Mouse (Mus musculus): ENCODE data around the gene Dcaf1. TPM values are rescaled to one million over a fixed set of nuclear protein-coding genes. Genes with fewer than 3 reads are reported as not detected.

Gene Dcaf1
- polyA plus RNA-seq, 1 experiment, result 28.9 TPM

- Histone ChIP-seq H3K4me1 (ENCODE audit: control insufficient read depth, insufficient read depth, low read length) (peaks cover 11% of the 10 kb centered on the region), H3K27ac (ENCODE audit: insufficient read depth, low read length) (0 out of 2 replicates have a peak overlapping the region, but pooled peaks have one; percentile 54), H3K4me3 (ENCODE audit: insufficient read depth, low read length) (peak overlapping the region; percentile 50)
- TF ChIP-seq CTCF (IDR thresholded peaks at IDR 0.05; ENCODE audit: borderline replicate concordance, insufficient read depth, low read length), result no peak
- peak; percentile 33; the same call in 1 of the 2 replicates for TF ChIP-seq POLR2A (IDR thresholded peaks at IDR 0.05; ENCODE audit: low read depth, low read length)
Observed at GRCm38 (mm10) chr9:106885901-106886731, 64.4 kb downstream of the Dcaf1 start.

- Histone ChIP-seq H3K4me3 (ENCODE audit: insufficient read depth, low read length) (peak within 1 kb of the TSS; percentile 50), H3K27ac (ENCODE audit: insufficient read depth, low read length) (peak within 1 kb of the TSS; percentile 54; the same call in 1 of the 2 replicates), H3K4me1 (ENCODE audit: control insufficient read depth, insufficient read depth, low read length) (peaks cover 11% of the 10 kb centered on the region)
- TF ChIP-seq CTCF (IDR thresholded peaks at IDR 0.05; ENCODE audit: borderline replicate concordance, insufficient read depth, low read length) (peak; percentile 53; the same call in 1 of the 2 replicates), POLR2A (IDR thresholded peaks at IDR 0.05; ENCODE audit: low read depth, low read length) (peak; percentile 53)
Observed at GRCm38 (mm10) chr9:106886828-106887702, 65.4 kb downstream of the Dcaf1 start, which contains the start of gene Rbm15b. Gene Rbm15b (minus strand): TSS chr9:106887428.

- no peak for TF ChIP-seq CTCF (IDR thresholded peaks at IDR 0.05; ENCODE audit: borderline replicate concordance, insufficient read depth, low read length)
- TF ChIP-seq POLR2A (IDR thresholded peaks at IDR 0.05; ENCODE audit: low read depth, low read length), result no peak
- no peak overlapping the region for H3K4me3 ChIP-seq (ENCODE audit: insufficient read depth, low read length)
- no peak overlapping the region for H3K27ac ChIP-seq (ENCODE audit: insufficient read depth, low read length)
- peaks cover 9% of the 10 kb centered on the region for H3K4me1 ChIP-seq (ENCODE audit: control insufficient read depth, insufficient read depth, low read length)
Observed at GRCm38 (mm10) chr9:106888346-106888745, 66.7 kb downstream of the Dcaf1 start.

- no peak overlapping the region for H3K27ac ChIP-seq (ENCODE audit: insufficient read depth, low read length)
- TF ChIP-seq POLR2A (IDR thresholded peaks at IDR 0.05; ENCODE audit: low read depth, low read length) (no peak), CTCF (IDR thresholded peaks at IDR 0.05; ENCODE audit: borderline replicate concordance, insufficient read depth, low read length) (no peak)
- H3K4me3 ChIP-seq (ENCODE audit: insufficient read depth, low read length), result peak overlapping the region; percentile 93; the same call in 1 of the 2 replicates
- peaks cover 9% of the 10 kb centered on the region for H3K4me1 ChIP-seq (ENCODE audit: control insufficient read depth, insufficient read depth, low read length)
Observed at GRCm38 (mm10) chr9:106889321-106889720, 67.6 kb downstream of the Dcaf1 start.

- Histone ChIP-seq H3K4me3 (ENCODE audit: insufficient read depth, low read length) (peak overlapping the region; percentile 93), H3K27ac (ENCODE audit: insufficient read depth, low read length) (no peak overlapping the region), H3K4me1 (ENCODE audit: control insufficient read depth, insufficient read depth, low read length) (peaks cover 9% of the 10 kb centered on the region)
- TF ChIP-seq POLR2A (IDR thresholded peaks at IDR 0.05; ENCODE audit: low read depth, low read length) (no peak), CTCF (IDR thresholded peaks at IDR 0.05; ENCODE audit: borderline replicate concordance, insufficient read depth, low read length) (no peak)
Observed at GRCm38 (mm10) chr9:106890496-106891240, 69.0 kb downstream of the Dcaf1 start.

- peak overlapping the region; percentile 93 for H3K4me3 ChIP-seq (ENCODE audit: insufficient read depth, low read length)
- TF ChIP-seq POLR2A (IDR thresholded peaks at IDR 0.05; ENCODE audit: low read depth, low read length) (no peak), CTCF (IDR thresholded peaks at IDR 0.05; ENCODE audit: borderline replicate concordance, insufficient read depth, low read length) (no peak)
- H3K4me1 ChIP-seq (ENCODE audit: control insufficient read depth, insufficient read depth, low read length), result peaks cover 9% of the 10 kb centered on the region
- H3K27ac ChIP-seq (ENCODE audit: insufficient read depth, low read length), result peak overlapping the region; percentile 55; the same call in 1 of the 2 replicates
Observed at GRCm38 (mm10) chr9:106891341-106891741, 69.7 kb downstream of the Dcaf1 start.

GRCm38 (mm10) chr9:106891829-106892551, 70.3 kb downstream of the Dcaf1 start, which contains the start of gene Manf:
Gene Manf (minus strand): TSS chr9:106891979.
- TF ChIP-seq CTCF (IDR thresholded peaks at IDR 0.05; ENCODE audit: borderline replicate concordance, insufficient read depth, low read length) (no peak), POLR2A (IDR thresholded peaks at IDR 0.05; ENCODE audit: low read depth, low read length) (peak; percentile 95)
- Histone ChIP-seq H3K4me3 (ENCODE audit: insufficient read depth, low read length) (peak within 1 kb of the TSS; percentile 93), H3K27ac (ENCODE audit: insufficient read depth, low read length) (peak within 1 kb of the TSS; percentile 55)

GRCm38 (mm10) chr9:106892552-106892875, 70.8 kb downstream of the Dcaf1 start:
- TF ChIP-seq POLR2A (IDR thresholded peaks at IDR 0.05; ENCODE audit: low read depth, low read length) (no peak), CTCF (IDR thresholded peaks at IDR 0.05; ENCODE audit: borderline replicate concordance, insufficient read depth, low read length) (no peak)
- Histone ChIP-seq H3K4me3 (ENCODE audit: insufficient read depth, low read length) (peak overlapping the region; percentile 63), H3K4me1 (ENCODE audit: control insufficient read depth, insufficient read depth, low read length) (peaks cover 9% of the 10 kb centered on the region), H3K27ac (ENCODE audit: insufficient read depth, low read length) (peak overlapping the region; percentile 48; the same call in 1 of the 2 replicates)

More at GRCm38 (mm10) chr9:106891829-106892551, 70.3 kb downstream of the Dcaf1 start, which contains the start of gene Manf:
- H3K4me1 ChIP-seq (ENCODE audit: control insufficient read depth, insufficient read depth, low read length), result peaks cover 9% of the 10 kb centered on the region
